Mouse (Mus musculus): ENCODE measurements at regions not wholly inside any gene's neighbourhood (a gene's known extent, or its start where the extent isn't known, plus 50 kb on each side); places are given as distances from the start of the nearest gene placed in this dataset.

DNA sequence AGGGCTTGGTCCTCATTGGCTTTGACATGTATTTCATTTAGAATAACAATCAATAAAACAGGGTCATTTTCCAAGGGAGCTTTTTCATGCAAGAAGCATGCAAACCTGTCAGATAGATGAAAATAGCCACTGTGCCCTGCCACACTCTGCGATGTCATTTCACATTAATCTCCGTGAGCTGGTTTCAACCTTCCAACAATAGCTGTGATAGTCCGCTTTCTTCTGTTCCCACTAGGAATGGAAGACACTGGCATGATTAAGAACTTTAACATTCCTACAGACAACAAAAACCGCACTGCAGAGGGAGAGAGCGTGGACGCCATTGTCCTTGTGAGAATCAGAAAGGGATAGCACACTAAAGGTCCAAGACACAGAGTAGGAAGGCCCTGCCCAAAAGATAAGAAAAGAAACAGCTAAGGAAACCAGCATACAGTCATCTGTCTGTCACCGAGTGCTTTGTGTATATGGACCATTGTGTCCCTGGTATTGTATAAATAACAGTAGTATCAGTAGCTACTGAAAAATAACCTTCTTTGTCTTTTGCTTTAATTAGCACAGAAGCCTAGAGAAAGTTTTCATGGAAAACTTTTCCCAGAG, 299.0 kb downstream of the Efnb2 start:
- no peaks in the 10 kb centered on the region for H3K9me3 ChIP-seq
- H3K4me1 ChIP-seq = no peaks in the 10 kb centered on the region
- no peak overlapping the region for H3K4me3 ChIP-seq (replicated peaks)
- no peaks in the 10 kb centered on the region for H3K36me3 ChIP-seq (replicated peaks; ENCODE audit: low read length)
- no peaks in the 10 kb centered on the region for H3K27me3 ChIP-seq (replicated peaks)
- TF ChIP-seq FLI1 (IDR thresholded peaks at IDR 0.05; ENCODE audit: low read length) (no peak), GATA1 (IDR thresholded peaks at IDR 0.05; ENCODE audit: borderline replicate concordance, low read length) (no peak)

DNA sequence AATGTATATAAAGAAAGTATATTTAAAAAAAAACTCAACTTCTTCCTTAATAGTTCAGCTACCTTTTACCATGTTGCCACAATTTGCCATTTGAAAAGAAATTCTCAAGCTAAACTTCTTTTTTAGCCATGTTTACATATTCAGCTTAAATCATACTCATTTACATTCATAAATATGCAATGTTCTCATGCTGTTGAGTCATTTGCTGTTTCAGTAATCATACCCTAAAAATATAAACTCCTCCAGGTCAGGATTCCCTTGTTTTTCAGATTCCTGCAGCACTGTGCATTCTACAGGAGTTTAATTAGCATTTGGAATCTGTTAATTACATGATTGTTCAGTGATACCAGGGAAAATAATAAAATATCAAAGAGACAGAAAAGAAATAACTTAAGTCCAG, 300.5 kb downstream of the Efnb2 start:
- Histone ChIP-seq H3K36me3 (replicated peaks; ENCODE audit: low read length) (no peaks in the 10 kb centered on the region), H3K27me3 (replicated peaks) (no peaks in the 10 kb centered on the region), H3K4me1 (no peaks in the 10 kb centered on the region), H3K4me3 (replicated peaks) (no peak overlapping the region), H3K9me3 (no peaks in the 10 kb centered on the region)
- TF ChIP-seq FLI1 (IDR thresholded peaks at IDR 0.05; ENCODE audit: low read length) (no peak), GATA1 (IDR thresholded peaks at IDR 0.05; ENCODE audit: borderline replicate concordance, low read length) (no peak)

DNA sequence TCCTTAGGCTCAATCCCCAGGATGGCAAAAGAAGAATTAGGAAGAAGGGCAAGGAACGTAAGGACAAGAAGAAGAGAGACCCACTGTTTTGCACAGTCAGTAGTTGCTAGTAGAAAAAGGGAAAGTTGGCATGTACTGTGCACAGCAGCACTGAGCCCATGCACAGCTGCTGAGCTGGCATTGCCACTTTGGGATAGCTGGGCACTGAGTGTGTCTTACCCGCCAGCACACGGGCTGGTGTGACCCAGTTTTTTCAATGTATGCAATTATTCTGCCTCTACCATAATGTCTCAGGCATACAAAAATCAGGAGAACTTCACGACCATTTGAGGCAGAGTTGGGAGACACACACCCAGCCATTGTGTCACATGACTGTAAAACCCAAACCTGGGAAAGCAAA, 306.1 kb downstream of the Efnb2 start:
- H3K27me3 ChIP-seq (replicated peaks) = no peaks in the 10 kb centered on the region
- H3K36me3 ChIP-seq (replicated peaks; ENCODE audit: low read length) = no peaks in the 10 kb centered on the region
- no peaks in the 10 kb centered on the region for H3K4me1 ChIP-seq
- no peak for TF ChIP-seq FLI1 (IDR thresholded peaks at IDR 0.05; ENCODE audit: low read length)
- no peak for TF ChIP-seq GATA1 (IDR thresholded peaks at IDR 0.05; ENCODE audit: borderline replicate concordance, low read length)
- no peak overlapping the region for H3K4me3 ChIP-seq (replicated peaks)
- H3K9me3 ChIP-seq = peaks cover 4% of the 10 kb centered on the region; the same call in 1 of the 2 replicates

DNA sequence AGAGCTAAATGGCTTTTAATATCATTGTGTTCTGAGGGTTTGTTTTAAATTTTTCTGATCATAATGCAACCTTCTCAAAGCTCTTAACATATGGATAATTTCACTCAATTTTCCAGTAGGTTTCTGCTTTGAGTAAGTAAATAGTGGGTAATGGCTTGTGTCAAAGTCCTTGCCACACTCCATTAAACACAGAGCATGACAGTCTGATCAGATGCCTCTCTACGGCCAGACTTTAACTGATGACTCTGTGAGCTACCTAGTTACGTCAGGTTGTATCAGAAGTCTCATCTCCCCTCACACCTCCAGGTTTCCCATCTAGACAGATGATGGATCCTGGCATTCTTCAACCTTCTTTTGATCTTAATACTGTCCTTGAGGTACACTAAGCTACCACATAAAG, 316.4 kb downstream of the Efnb2 start:
- TF ChIP-seq FLI1 (IDR thresholded peaks at IDR 0.05; ENCODE audit: low read length) = no peak
- TF ChIP-seq GATA1 (IDR thresholded peaks at IDR 0.05; ENCODE audit: borderline replicate concordance, low read length) = no peak

DNA sequence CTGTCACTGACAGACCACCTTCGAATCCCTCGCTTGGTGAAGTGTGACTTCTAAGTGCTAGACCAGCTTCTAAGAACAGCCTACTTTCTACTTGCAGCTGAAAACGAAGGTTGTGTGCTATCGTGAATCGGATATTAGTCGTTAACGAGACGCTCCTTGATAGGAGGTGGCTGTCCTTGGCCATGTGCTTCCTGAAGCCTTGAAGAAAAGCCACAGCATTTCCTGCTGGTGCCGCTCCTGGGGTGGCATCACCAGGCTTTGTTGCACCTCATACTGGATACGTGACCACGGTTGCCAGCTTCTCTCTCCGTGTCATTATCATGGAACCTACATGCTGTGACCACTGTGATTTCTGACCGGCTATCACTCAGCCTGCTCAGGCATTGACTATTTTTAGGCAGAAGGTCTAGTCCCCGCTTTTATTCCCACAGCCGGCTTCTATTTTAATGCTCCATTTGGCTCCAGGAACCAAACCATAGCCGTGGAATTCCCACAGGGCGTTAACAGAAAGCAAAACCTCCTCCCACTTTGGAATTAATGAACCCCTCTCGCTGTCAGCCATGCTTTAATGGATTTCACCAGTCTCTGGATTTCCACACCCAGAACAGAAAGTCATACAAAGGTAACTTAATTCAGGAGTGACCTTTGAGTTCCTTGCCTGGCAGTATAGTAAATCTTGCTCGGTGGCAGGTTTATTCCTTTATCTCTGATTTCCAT, 325.6 kb downstream of the Efnb2 start:
- Histone ChIP-seq H3K9me3 (peaks cover 16% of the 10 kb centered on the region), H3K27me3 (replicated peaks) (no peaks in the 10 kb centered on the region), H3K4me3 (replicated peaks) (no peak overlapping the region), H3K36me3 (replicated peaks; ENCODE audit: low read length) (no peaks in the 10 kb centered on the region), H3K4me1 (no peaks in the 10 kb centered on the region)
- no peak for TF ChIP-seq GATA1 (IDR thresholded peaks at IDR 0.05; ENCODE audit: borderline replicate concordance, low read length)
- TF ChIP-seq FLI1 (IDR thresholded peaks at IDR 0.05; ENCODE audit: low read length) = no peak

More for the DNA sequence above, 316.4 kb downstream of the Efnb2 start:
- no peaks in the 10 kb centered on the region for H3K36me3 ChIP-seq (replicated peaks; ENCODE audit: low read length)
- H3K27me3 ChIP-seq (replicated peaks) = no peaks in the 10 kb centered on the region
- H3K4me3 ChIP-seq (replicated peaks) = no peak overlapping the region
- peaks cover 7% of the 10 kb centered on the region; the same call in 1 of the 2 replicates for H3K9me3 ChIP-seq
- no peaks in the 10 kb centered on the region for H3K4me1 ChIP-seq

DNA sequence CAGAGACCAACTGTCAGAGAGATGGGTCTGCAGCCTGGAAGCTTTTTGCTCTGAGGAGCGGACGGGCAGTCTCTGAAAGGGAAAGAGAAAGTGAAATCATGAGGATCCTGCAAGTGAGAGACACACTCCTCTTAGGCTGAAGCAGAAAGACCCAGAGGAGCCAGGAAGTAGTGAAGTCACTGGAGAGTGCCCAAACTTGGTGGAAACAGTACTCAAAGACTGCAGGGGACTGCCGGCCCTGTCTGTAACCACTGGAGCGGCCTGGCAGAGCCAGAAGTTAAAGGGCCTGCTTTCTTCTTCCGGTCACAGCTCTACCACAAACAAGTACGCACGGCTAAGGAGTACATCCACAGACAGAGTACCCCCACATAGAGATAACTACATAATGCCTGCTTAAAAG, 326.5 kb downstream of the Efnb2 start:
- no peak for TF ChIP-seq GATA1 (IDR thresholded peaks at IDR 0.05; ENCODE audit: borderline replicate concordance, low read length)
- TF ChIP-seq FLI1 (IDR thresholded peaks at IDR 0.05; ENCODE audit: low read length) = no peak
- H3K4me1 ChIP-seq = no peaks in the 10 kb centered on the region
- peaks cover 16% of the 10 kb centered on the region for H3K9me3 ChIP-seq
- H3K27me3 ChIP-seq (replicated peaks) = no peaks in the 10 kb centered on the region
- H3K36me3 ChIP-seq (replicated peaks; ENCODE audit: low read length) = no peaks in the 10 kb centered on the region
- peak overlapping the region; percentile 17 for H3K4me3 ChIP-seq (replicated peaks)

DNA sequence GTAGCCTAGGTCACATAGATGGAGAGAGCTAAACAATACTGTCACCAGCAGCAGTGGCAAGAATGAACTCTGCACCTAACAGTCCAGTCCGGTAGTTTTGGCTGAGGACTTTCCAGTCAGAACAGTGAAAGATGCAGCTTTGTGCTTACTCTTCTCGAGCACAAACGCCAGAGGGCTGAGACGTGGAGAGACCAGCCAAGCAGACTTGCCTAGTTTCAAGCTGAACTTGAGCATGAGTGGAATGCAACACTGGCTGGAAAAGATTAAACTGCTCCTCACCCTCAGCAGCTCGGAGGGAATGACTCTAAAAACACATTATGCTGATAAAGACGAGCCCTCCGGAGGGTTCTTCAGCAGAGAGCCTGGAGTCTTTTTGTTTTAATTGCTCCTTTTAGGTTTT, 329.8 kb downstream of the Efnb2 start:
- H3K9me3 ChIP-seq = peaks cover 9% of the 10 kb centered on the region
- no peak for TF ChIP-seq FLI1 (IDR thresholded peaks at IDR 0.05; ENCODE audit: low read length)
- TF ChIP-seq GATA1 (IDR thresholded peaks at IDR 0.05; ENCODE audit: borderline replicate concordance, low read length) = no peak
- no peaks in the 10 kb centered on the region for H3K27me3 ChIP-seq (replicated peaks)
- no peak overlapping the region for H3K4me3 ChIP-seq (replicated peaks)
- no peaks in the 10 kb centered on the region for H3K4me1 ChIP-seq
- H3K36me3 ChIP-seq (replicated peaks; ENCODE audit: low read length) = no peaks in the 10 kb centered on the region

DNA sequence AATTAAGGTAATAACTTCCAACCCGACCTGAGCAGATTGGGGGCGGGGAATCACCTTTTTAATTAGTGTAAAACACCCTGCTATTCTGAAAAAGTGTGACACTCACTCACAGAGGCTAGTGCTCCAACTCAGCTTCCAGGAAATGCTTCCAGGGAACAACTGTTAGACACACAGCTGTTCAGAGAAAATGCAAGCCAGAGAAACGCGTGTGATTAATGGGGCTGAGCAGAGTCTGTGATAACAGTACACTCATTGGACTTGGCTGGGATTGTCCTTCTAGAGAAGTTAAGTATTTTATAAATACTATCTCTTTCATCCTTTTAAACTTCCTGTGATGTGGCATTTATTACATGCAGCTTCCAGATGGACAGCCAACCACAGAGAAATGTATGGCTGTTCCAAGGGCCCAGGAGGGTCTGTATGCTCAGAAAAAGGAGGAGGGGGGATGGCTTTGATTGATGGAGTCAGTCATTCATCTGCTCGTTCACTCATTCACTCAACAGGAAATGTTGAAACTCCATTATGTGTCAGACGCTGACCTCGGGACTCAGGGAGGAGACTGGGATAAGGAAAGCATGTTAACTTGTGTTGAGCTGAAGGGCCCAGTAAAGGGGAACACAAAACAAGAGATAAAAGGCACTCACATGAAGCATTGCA, 332.9 kb downstream of the Efnb2 start:
- no peaks in the 10 kb centered on the region for H3K36me3 ChIP-seq (replicated peaks; ENCODE audit: low read length)
- no peaks in the 10 kb centered on the region for H3K4me1 ChIP-seq
- TF ChIP-seq GATA1 (IDR thresholded peaks at IDR 0.05; ENCODE audit: borderline replicate concordance, low read length) (no peak), FLI1 (IDR thresholded peaks at IDR 0.05; ENCODE audit: low read length) (no peak)
- H3K27me3 ChIP-seq (replicated peaks) = no peaks in the 10 kb centered on the region
- 0 out of 2 replicates have a peak, but pooled peaks cover 9% of the 10 kb centered on the region for H3K9me3 ChIP-seq
- H3K4me3 ChIP-seq (replicated peaks) = no peak overlapping the region

DNA sequence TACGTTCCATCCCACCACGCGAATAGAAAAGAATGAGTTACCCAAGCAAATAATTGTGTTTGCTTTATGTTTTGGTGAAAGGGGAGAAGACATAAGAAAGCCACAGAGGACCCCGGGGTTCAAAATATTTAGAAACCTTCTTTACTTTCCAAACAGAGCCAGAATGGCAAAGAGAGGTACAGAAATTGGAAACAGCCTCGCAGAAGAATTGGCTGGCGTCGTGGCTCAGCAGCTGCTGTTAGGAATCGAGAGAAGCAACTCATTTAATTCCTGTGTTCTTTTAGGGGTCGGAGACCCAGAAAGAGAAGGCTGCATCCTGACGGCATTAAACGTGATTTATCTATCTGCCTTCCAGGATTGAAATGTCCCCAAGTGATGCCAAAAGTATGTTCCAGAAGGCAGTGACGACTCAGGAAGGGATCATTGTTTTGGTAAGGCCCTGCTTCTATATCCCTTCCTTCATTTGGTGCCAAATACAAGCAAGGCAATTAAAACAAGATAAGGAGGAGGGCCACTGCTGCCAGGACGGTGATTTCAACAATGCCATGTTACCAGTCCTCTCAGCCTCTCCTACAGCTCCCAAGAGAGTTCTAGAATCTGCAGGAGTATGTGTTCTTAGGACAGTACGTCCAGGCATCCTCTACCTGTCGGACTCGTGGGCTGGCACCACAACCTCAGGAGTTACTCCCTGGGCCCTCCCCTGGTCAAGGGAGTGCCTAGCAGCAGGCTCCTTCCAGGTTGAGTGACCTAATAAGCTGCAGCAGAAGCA, 334.8 kb downstream of the Efnb2 start:
- H3K4me3 ChIP-seq (replicated peaks) = no peak overlapping the region
- TF ChIP-seq FLI1 (IDR thresholded peaks at IDR 0.05; ENCODE audit: low read length) (no peak), GATA1 (IDR thresholded peaks at IDR 0.05; ENCODE audit: borderline replicate concordance, low read length) (no peak)
- H3K4me1 ChIP-seq = no peaks in the 10 kb centered on the region
- 0 out of 2 replicates have a peak, but pooled peaks cover 9% of the 10 kb centered on the region for H3K9me3 ChIP-seq
- no peaks in the 10 kb centered on the region for H3K36me3 ChIP-seq (replicated peaks; ENCODE audit: low read length)
- no peaks in the 10 kb centered on the region for H3K27me3 ChIP-seq (replicated peaks)
